Mouse (Mus musculus) MEL (cell line): ENCODE data around the gene Rock2. TPM values are rescaled to one million over a fixed set of nuclear protein-coding genes. Genes with fewer than 3 reads are reported as not detected.
A peak's percentile ranks its signal among the peaks of the same experiment; 100 is the strongest.

Experiments used
- DNase-seq: peaks from one replicate; pipeline ENCODE4 v3.0.0; 2011; ENCODE audit warnings: low read depth, low spot score
- H3K27ac ChIP-seq: 2 replicates; pipeline ENCODE4 v1.5.1; 2012; ENCODE audit warnings: low read depth, mild to moderate bottlenecking, control low read depth, low read length, moderate library complexity; ENCODE audit not compliant: control insufficient read depth
- H3K27me3 ChIP-seq, 2 experiments: fragments of 150-350 bp in 1 of 2; sonication (generic) in 1 of 2; 2 replicates each; pipeline ENCODE4 v1.6.1; 2012; ENCODE audit warnings: low read length in 2 of 2, mild to moderate bottlenecking in 2 of 2, improper control_type of control experiment in 1 of 2, moderate library complexity in 1 of 2; ENCODE audit not compliant: insufficient read depth in 2 of 2, control insufficient read depth in 1 of 2
- H3K36me3 ChIP-seq, 2 experiments: 2 replicates each; pipeline ENCODE4 v1.6.1; 2012 to 2014; ENCODE audit warnings: low read length in 2 of 2, improper control_type of control experiment in 1 of 2, inconsistent platforms in 1 of 2, mild to moderate bottlenecking in 1 of 2; ENCODE audit not compliant: insufficient read depth in 2 of 2, control insufficient read depth in 1 of 2
- H3K4me1 ChIP-seq, 2 experiments: fragments of 150-350 bp in 1 of 2; sonication (generic) in 1 of 2; 2 replicates each; pipeline ENCODE4 v1.6.1; 2012; ENCODE audit warnings: low read length in 2 of 2, improper control_type of control experiment in 1 of 2, mild to moderate bottlenecking in 1 of 2; ENCODE audit not compliant: insufficient read depth in 2 of 2, control insufficient read depth in 1 of 2
- H3K4me3 ChIP-seq, 2 experiments: fragments of 150-350 bp in 1 of 2; sonication (generic) in 1 of 2; 2 replicates each; pipeline ENCODE4 v1.5.1; 2012; ENCODE audit warnings: low read depth in 2 of 2, low read length in 2 of 2, mild to moderate bottlenecking in 2 of 2, moderate library complexity in 2 of 2, control low read depth in 1 of 2, improper control_type of control experiment in 1 of 2; ENCODE audit not compliant: control insufficient read depth in 1 of 2, insufficient read depth in 1 of 2
- H3K79me2 ChIP-seq: 2 replicates; pipeline ENCODE4 v1.6.1; 2012; ENCODE audit warnings: mild to moderate bottlenecking, low read length, moderate library complexity; ENCODE audit not compliant: control insufficient read depth, poor library complexity, insufficient read depth
- H3K9ac ChIP-seq: 2 replicates; pipeline ENCODE4 v1.6.1; 2012; ENCODE audit warnings: low read depth, mild to moderate bottlenecking, control low read depth, low read length, moderate library complexity; ENCODE audit not compliant: control insufficient read depth, poor library complexity, severe bottlenecking
- H3K9me3 ChIP-seq: fragments of 150-350 bp; sonication (generic); replicated peaks from 2 replicates; pipeline ENCODE4 v1.6.1; 2012; ENCODE audit warnings: mild to moderate bottlenecking, low read length, improper control_type of control experiment, moderate library complexity; ENCODE audit not compliant: insufficient read depth
- ETS1 ChIP-seq: IDR thresholded peaks from 2 replicates; pipeline ENCODE4 v1.6.1; 2012; ENCODE audit warnings: low read depth, mild to moderate bottlenecking, inconsistent platforms, low read length, improper control_type of control experiment, moderate library complexity
- HCFC1 ChIP-seq: IDR thresholded peaks from 2 replicates; pipeline ENCODE4 v1.6.1; 2012; ENCODE audit warnings: low read depth, mild to moderate bottlenecking, inconsistent platforms, low read length, improper control_type of control experiment, moderate library complexity
- MAFK ChIP-seq: IDR thresholded peaks from 2 replicates; pipeline ENCODE4 v1.6.1; 2011; ENCODE audit warnings: low read depth, mild to moderate bottlenecking, low read length, improper control_type of control experiment, borderline replicate concordance
- MAX ChIP-seq: IDR thresholded peaks from 2 replicates; pipeline ENCODE4 v1.6.1; 2011; ENCODE audit warnings: low read length, improper control_type of control experiment
- MEF2A ChIP-seq: IDR thresholded peaks from 2 replicates; pipeline ENCODE4 v1.6.1; 2014; ENCODE audit warnings: low read depth, mild to moderate bottlenecking, inconsistent platforms, low read length, improper control_type of control experiment; ENCODE audit not compliant: poor library complexity, insufficient replicate concordance, severe bottlenecking; ENCODE audit errors: extremely low read depth
- POLR2A ChIP-seq, 2 experiments: IDR thresholded peaks; 2 replicates each; pipeline ENCODE4 v1.6.1; 2011 to 2012; ENCODE audit warnings: low read length in 2 of 2, mild to moderate bottlenecking in 2 of 2, control low read depth in 1 of 2, improper control_type of control experiment in 1 of 2, low read depth in 1 of 2, moderate library complexity in 1 of 2; ENCODE audit not compliant: control insufficient read depth in 1 of 2, insufficient read depth in 1 of 2, poor library complexity in 1 of 2
- SIN3A ChIP-seq: IDR thresholded peaks from 2 replicates; pipeline ENCODE4 v1.6.1; 2012; ENCODE audit warnings: low read length, improper control_type of control experiment, inconsistent platforms
- TBP ChIP-seq: IDR thresholded peaks from 2 replicates; pipeline ENCODE4 v1.8.0; 2011; ENCODE audit warnings: low read depth, low read length, improper control_type of control experiment
- TCF12 ChIP-seq: IDR thresholded peaks from 2 replicates; pipeline ENCODE4 v1.6.1; 2014; ENCODE audit warnings: low read depth, mild to moderate bottlenecking, inconsistent platforms, low read length, improper control_type of control experiment, moderate library complexity
- UBTF ChIP-seq: IDR thresholded peaks from 2 replicates; pipeline ENCODE4 v1.6.1; 2012; ENCODE audit warnings: low read depth, mild to moderate bottlenecking, inconsistent platforms, low read length, improper control_type of control experiment, moderate library complexity, borderline replicate concordance; ENCODE audit not compliant: insufficient read depth
- polyA plus RNA-seq, 2 experiments: library from polyadenylated mRNA; stranded (reverse) in 1 of 2; unstranded in 1 of 2; fragments of >175 nt in 1 of 2; fragments of >200 nt in 1 of 2; gene quantifications; 2 replicates each; pipeline versions ENCODE4 v1.2.1 to v1.2.4; 2012; ENCODE audit warnings: low replicate concordance in 2 of 2, low read depth in 1 of 2; ENCODE audit not compliant: insufficient read length in 2 of 2, insufficient read depth in 1 of 2, missing spikeins in 1 of 2
- total RNA-seq: library from RNA; depleted of rRNA; stranded (reverse); fragments of 300-350 nt; gene quantifications from 2 replicates; pipeline ENCODE4 v1.2.3, GENCODE M21; 2012

Rock2 gene
- total and polyA plus RNA-seq, 3 experiments, result 10.9 to 46.4 (median 14.4) TPM

GRCm38 (mm10) chr12:16858081-16858480, 36.6 kb upstream of the Rock2 start:
- Histone ChIP-seq H3K9me3 (no peaks in the 10 kb centered on the region), H3K36me3 (peaks cover 0 to 14% of the 10 kb centered on the region in 2 experiments; a peak in 2 of 4 replicates), H3K4me3 (no peak overlapping the region), H3K79me2 (no peaks in the 10 kb centered on the region), H3K27me3 (peaks cover 2 to 4% of the 10 kb centered on the region in 2 experiments; a peak in 3 of 4 replicates), H3K9ac (no peak overlapping the region), H3K4me1 (peaks cover 16 to 23% of the 10 kb centered on the region in 2 experiments), H3K27ac (no peak overlapping the region)
- TF ChIP-seq MEF2A (no peak), TCF12 (no peak), HCFC1 (no peak), POLR2A (IDR thresholded peaks at IDR 0.05; ENCODE audit: control insufficient read depth in 1 of 2, insufficient read depth in 1 of 2, low read depth in 1 of 2, low read length in 2 of 2, poor library complexity in 1 of 2) (no peak), ETS1 (peak; percentile 13; the same call in 1 of the 2 replicates)
- peak; percentile 28 for DNase-seq

GRCm38 (mm10) chr12:16859781-16860180, 34.9 kb upstream of the Rock2 start:
- H3K9ac ChIP-seq, result no peak overlapping the region
- peaks cover 0 to 7% of the 10 kb centered on the region in 2 experiments; a peak in 2 of 4 replicates for H3K36me3 ChIP-seq
- no peaks in the 10 kb centered on the region for H3K79me2 ChIP-seq
- H3K27ac ChIP-seq, result no peak overlapping the region
- peaks cover 4 to 8% of the 10 kb centered on the region in 2 experiments for H3K27me3 ChIP-seq
- H3K4me3 ChIP-seq, result no peak overlapping the region
- peaks cover 10 to 12% of the 10 kb centered on the region in 2 experiments; a peak in 3 of 4 replicates for H3K4me1 ChIP-seq
- no peak for DNase-seq
- H3K9me3 ChIP-seq, result no peaks in the 10 kb centered on the region
- TF ChIP-seq MAFK, result no peak

GRCm38 (mm10) chr12:16860533-16860932, 34.2 kb upstream of the Rock2 start:
- Histone ChIP-seq H3K79me2 (no peaks in the 10 kb centered on the region), H3K27ac (no peak overlapping the region), H3K36me3 (peaks cover 0 to 7% of the 10 kb centered on the region in 2 experiments; a peak in 2 of 4 replicates), H3K9ac (no peak overlapping the region), H3K4me3 (no peak overlapping the region), H3K9me3 (no peaks in the 10 kb centered on the region), H3K27me3 (peaks cover 4 to 8% of the 10 kb centered on the region in 2 experiments), H3K4me1 (peaks cover 11 to 12% of the 10 kb centered on the region in 2 experiments)
- TF ChIP-seq SIN3A, result no peak
- no peak for TF ChIP-seq MAX
- no peak for TF ChIP-seq TCF12
- no peak for TF ChIP-seq TBP
- TF ChIP-seq UBTF, result no peak
- no peak for DNase-seq
